Mouse (Mus musculus) embryo, embryonic 10 days (tissue): Measurements from ENCODE around the gene Nipal4.

Experiments used
- DNase-seq: peaks from one replicate; pipeline ENCODE4 v3.0.0-alpha.2; 2015; ENCODE audit warnings: low spot score

Nipal4 gene

GRCm38 (mm10) chr11:46157462-46157861 lies 8.8 kb downstream of the Nipal4 start:
- no peak for DNase-seq

- DNase-seq: no peak
Measured at GRCm38 (mm10) chr11:46156945-46157344, 9.4 kb downstream of the Nipal4 start.

- no peak for DNase-seq
Measured at GRCm38 (mm10) chr11:46146619-46147018, 19.7 kb downstream of the Nipal4 start.

- DNase-seq: no peak
Measured at GRCm38 (mm10) chr11:46145163-46145875, 21.0 kb downstream of the Nipal4 start.

- DNase-seq: no peak
Measured at GRCm38 (mm10) chr11:46143342-46143741, 23.0 kb downstream of the Nipal4 start.

DNA sequence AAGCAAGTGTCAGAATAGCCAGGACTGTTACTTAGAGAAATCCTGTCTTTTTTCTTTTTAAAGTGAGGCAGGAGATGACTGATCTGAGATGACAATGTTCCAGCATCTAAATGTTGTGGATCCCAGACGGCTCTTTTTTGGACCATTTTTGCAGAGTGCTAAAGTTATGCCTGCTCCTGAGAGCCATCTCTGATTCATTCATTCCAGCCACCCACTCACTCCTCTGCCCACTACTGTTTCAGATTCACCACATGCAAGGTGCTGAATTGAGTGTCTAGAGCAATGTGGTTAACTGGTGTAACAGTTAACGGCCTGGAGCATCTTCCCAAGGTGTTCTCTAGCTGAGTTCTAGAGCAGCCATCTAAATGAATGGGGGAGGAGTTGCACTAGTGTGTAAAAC lies 31.4 kb downstream of the Nipal4 start:
- no peak for DNase-seq

GRCm38 (mm10) chr11:46131022-46131986 lies 35.0 kb downstream of the Nipal4 start:
- DNase-seq: no peak

- DNase-seq: no peak
Measured at GRCm38 (mm10) chr11:46128548-46128945, 37.8 kb downstream of the Nipal4 start.

GRCm38 (mm10) chr11:46127621-46128547 lies 38.4 kb downstream of the Nipal4 start:
- DNase-seq: no peak

DNA sequence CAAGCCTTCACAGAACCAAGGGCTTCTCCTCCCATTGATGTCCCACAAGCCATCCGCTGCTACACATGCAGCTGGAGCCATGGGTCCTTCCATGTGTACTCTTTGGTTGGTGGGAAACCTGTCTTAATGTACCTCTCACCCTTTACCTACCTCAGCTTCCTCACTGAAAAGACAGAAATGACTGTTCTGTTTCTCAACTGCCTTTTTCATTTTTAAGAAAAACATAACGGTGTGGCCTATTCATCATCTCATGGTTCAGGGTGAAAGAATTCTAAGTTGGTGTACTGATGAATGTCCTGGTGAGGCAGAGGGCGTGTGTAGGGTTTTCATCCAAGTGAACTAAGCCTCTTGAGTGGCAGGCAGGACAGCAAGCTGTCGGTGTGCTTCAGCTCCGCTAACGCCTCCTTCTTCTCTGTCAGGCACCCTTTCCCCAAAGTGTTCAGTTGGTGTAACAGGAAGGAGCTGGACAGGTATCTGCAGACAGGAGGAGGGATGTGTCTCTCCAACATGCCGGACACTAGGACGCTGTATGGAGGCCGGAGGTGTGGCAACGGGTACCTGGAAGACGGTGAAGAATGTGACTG lies 39.4 kb downstream of the Nipal4 start:
- no peak for DNase-seq

DNA sequence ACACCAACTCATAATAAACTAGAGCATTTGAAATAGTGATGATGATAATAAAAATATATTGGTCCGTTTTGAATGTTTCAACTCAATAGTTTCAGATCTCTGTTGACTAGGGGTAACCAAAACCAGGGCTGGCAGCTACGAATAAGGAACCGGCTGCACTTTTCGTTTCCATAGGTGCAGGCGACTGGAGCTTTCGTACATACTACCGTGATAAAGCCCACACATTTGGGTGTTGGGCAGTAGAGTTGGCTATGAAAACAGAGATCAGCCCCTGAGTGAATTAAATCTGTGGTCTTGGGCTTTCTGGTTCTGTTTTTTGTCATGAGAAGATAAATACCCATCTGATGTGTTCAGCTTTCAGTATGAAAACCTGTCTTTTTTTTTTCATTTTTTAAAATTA lies 40.0 kb downstream of the Nipal4 start:
- no peak for DNase-seq

GRCm38 (mm10) chr11:46125835-46126229 lies 40.5 kb downstream of the Nipal4 start:
- no peak for DNase-seq

DNA sequence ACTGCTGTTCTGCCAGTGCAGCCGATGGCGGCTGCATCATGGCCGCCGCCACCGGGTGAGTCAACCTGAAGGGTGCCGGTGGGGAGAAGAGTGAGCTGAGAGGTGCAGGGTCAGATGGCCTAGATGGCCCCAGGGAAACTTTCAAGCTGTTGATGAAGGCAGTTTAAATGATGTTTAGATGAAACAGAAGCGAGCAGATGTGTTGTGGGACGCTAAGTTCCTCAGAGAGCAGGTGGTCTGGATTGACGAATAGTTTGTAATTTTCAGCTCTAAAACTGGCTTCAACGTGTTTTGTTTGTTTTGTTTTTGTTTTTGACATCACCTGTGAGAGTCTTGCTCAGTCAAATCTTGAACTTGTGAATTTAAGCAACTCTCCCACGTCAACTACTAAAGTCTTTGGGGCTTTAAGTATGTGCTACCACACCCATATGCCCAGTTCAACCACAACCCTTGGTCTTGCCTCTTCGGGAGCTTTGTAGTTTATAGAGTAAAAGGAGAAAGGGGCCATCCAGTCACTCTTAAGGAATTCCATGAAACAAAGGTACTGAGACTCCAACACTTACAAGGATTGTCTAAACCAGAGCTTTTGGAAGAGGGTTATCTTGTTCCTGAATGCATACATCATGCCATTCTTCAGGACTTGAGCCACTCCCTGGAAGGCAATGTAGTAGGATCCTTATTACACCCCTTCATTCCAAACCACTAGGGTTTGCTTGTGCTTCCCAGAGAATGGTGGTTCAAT lies 41.0 kb downstream of the Nipal4 start:
- no peak for DNase-seq

GRCm38 (mm10) chr11:46123328-46123866 lies 42.9 kb downstream of the Nipal4 start:
- DNase-seq: no peak

GRCm38 (mm10) chr11:46122875-46123274 lies 43.4 kb downstream of the Nipal4 start:
- DNase-seq: no peak

GRCm38 (mm10) chr11:46121666-46122065 lies 44.6 kb downstream of the Nipal4 start:
- no peak for DNase-seq

DNA sequence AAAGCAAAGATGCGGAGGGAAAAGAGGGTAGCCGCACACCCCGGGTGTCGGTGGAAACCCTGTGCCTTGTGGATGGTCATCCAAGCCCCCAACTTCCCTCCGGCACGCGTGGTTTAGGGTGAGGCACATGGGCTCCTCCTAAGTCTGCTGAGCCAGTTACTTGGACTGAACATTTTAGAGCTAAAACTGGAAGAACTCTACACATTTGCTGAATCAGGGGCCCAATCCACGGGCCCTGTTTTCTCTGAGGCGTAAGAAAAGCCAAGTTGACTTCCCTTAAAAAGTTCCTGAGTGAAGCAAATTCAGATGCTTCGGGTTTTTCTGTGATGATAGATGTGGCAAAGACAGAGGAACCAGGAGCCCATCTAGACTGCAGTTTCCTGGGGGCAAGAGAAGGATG lies 46.2 kb downstream of the Nipal4 start:
- DNase-seq: no peak

DNA sequence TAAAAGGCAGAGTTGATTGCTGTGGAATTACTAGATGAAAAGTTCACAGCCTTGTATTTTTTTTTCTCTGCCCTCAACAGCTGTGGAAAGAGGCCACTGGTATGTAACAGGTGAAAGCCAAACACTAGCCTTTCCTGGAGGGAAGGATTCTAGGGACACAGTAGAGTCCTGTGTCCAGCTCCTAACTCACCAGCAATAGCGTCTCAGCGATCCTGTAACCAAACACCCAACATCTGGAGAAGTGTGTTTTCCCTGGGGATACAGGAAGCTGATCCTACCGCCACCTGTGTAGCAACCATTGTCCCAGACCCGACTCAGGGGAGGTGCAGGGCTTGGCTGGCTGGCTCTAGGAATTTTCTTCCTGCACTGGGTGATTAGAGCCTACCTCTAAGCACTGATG lies 46.7 kb downstream of the Nipal4 start:
- peak; percentile 54 for DNase-seq

GRCm38 (mm10) chr11:46116510-46116909 lies 49.8 kb downstream of the Nipal4 start:
- DNase-seq: no peak

- no peak for DNase-seq
Measured at GRCm38 (mm10) chr11:46115411-46116173, 50.7 kb downstream of the Nipal4 start.
